Mouse (Mus musculus): ENCODE results near the gene Sun2. TPM values are rescaled to one million over a fixed set of nuclear protein-coding genes. Genes with fewer than 3 reads are reported as not detected.

Gene Sun2
- 10 to 100 TPM; 85.6 to 89.1 TPM for total RNA-seq (2021)

DNA sequence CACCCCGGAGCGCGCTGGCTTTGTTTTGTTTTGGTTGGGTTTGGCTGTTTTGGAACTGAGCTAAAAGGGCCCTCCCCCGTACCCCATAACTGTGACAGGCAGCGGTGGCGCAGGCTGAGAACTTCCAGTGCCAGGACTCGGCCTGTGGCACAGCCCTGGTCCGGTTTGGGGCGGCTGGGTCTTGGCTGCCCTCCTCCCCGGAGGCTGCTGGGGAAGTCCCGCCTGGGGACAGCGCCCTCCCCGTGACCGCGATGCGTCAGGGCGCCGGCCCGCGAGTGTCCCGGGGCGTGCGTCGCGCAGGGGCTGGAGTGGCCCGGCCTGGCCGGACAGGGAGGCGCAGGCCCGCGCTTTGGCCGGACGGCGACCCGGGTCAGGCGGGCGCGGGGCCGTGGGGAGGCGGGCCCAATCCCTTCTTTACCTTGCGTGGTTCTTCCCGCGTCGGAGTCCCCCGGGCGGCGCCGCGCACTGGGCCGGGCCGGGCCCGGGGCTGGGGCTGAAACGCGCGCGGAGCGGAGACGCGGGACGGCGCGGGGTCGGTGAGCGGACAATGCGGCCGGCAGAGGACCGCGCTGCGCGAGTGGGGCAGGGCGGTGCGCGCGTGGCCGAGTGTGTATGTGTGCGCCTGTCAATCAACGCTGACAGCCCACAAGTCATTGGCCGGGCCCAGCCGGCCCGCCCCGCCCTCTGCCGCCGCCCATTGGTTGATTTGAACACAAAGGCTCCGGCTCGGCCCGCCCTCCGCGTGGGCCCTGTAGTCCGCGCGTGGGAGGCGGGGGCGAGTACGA, at the start of gene Sun2:
TSS of gene Sun2 (minus strand) at position 616 of the 785 bp plus-strand sequence.
- peak; percentile 90 to 92 for DNase-seq
- intact Hi-C loops (cut with DNase I), result no loop called here

DNA sequence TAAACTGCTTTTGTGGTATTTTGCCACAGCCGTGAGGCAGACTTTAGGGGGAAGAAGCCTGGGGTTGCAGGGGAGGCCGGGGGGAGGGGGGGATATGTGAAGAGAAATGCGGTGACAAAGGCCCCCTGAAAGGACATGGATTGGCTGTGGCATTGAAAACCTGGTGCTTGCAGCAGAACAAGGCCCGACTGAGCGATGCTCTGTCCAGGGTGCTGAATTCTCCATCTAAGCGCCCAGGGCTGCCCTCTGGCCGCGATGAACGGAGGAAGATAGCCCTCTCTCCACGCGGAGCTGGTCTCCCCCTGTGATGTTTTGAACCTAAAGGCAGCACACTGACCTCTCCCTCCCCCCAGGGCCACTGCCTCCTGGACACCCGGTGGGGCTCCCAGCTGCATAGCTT, 49.2 kb upstream of the Sun2 start:
- intact Hi-C loops (cut with DNase I), result no loop called here
- DNase-seq, result peak; percentile 52 to 60

DNA sequence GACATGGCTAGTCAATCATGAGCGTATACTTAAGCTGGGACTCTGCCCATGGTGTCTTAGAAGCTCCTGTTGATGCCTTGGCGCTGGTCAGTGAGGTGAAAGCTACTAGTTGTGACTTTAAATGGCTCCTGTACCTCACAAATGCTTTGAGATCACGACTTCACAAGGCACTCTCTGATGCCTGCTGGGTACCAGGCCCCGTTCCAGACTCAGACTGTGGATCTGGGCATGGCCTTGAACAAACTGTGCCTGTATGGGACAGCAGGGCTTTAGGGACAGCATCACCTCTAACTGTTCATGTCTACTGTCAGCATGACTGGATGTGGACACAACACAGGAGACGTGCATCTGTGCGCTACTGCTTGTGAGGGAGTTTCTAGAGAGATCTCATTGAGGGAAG, 48.6 kb upstream of the Sun2 start:
- intact Hi-C loops (cut with DNase I), result no loop called here
- no peak for DNase-seq

DNA sequence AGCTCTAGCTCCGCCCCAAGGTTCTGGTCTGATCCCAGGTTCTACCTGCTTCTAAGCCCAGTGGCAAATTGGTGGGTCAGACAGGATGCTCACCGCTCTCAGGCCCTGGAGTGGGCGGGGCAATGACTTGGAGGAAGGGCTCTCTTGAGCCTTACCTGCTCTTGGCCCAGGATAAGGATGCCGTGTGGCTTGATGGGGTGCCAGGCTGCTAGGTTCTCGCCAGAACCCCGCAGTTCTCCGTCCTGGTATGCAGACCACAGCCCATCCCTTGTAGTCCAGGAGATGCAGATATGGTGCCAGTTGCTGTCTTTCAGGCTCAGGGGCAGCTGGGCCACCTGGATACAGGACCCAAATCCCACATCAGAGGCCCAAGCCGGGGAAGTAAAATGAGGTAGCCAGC, 47.8 kb upstream of the Sun2 start:
- no peak for DNase-seq
- intact Hi-C loops (cut with DNase I), result no loop called here

DNA sequence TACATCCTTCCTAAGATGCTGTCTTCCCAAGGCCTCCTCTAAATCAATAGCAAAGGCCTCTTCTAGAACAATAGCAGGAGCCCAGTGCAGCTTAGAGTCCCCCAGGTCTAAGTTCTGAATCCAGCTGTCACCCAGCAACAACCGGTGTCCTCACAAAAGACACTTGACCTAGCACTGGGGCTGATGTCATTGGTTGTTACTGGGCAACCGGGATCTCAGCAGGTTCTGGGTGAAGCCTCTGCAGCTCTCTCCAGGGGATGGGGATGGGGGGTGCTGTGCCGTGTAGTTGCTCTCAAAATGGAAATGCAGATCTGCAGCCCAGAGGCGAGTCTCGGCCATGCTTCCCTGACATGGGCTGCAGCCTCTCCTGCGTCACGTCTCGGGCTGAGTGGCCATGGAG, 45.5 kb upstream of the Sun2 start:
- DNase-seq, result no peak
- intact Hi-C loops (cut with DNase I), result no loop called here

DNA sequence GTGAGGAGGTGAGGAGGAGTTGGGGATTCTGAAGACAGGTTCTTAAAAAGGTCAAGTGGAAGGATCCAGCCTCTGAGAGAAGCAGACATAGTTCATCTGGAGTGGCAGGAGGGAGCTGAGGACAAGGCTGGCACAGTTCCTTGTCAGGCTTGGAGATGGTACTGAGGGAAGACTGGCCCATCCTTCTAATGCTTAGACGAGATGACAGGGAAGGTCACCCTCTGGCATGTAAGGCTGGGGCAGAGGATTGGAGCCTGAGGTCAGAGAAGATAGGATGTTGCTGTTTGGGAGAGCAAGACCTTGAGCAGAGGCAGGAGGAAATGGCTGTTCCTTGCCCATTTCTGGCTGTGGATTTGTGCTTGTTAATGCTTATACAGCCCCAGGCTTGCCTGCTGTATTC, 42.7 kb upstream of the Sun2 start:
- no peak for DNase-seq

DNA sequence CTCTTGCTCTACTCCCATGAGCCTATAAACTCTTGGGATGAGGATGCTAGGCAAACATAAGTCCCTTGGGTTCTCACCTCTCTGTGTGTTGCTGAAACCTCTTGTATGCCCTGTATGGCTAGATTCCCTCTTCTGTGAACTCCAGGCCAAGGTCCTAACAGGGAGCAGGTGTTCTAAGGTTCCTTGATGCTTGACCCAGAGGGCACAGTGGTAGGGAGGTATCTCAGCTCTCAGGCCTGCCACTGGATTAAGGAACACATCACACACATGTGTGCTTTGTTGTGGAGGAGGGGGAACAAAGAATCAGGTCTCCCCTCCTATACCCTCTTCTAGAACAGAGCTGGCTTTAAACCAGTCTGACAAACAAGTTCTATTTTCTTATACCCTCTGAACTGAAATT, 35.4 kb upstream of the Sun2 start, which contains the start of gene Dnal4:
TSS of gene Dnal4 (minus strand) at position 101 of the 400 bp plus-strand sequence.
- DNase-seq, result no peak
- intact Hi-C loops (cut with DNase I), result no loop called here

More for the DNA sequence above, 42.7 kb upstream of the Sun2 start:
- intact Hi-C loops (cut with DNase I), result no loop called here

DNA sequence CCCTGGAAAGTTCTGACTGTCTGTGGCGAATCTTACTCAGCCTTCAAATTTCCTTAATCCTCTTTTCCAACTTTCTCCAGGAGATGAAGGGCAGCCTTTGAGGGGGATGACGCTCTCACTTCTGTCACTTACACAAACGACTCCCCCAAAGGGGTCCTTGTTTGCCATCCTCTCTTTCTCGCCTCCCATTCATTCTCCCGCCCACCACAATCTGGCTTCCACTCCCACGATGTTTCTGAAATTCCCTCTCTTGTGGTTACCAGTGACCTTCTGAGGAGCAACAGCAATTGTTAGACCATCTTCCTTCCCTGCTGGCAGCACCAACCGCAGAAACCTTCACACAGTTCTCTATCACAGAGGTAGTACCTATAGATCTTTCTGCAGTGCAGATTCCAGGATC, 33.3 kb upstream of the Sun2 start:
- DNase-seq, result no peak
- intact Hi-C loops (cut with DNase I), result no loop called here

DNA sequence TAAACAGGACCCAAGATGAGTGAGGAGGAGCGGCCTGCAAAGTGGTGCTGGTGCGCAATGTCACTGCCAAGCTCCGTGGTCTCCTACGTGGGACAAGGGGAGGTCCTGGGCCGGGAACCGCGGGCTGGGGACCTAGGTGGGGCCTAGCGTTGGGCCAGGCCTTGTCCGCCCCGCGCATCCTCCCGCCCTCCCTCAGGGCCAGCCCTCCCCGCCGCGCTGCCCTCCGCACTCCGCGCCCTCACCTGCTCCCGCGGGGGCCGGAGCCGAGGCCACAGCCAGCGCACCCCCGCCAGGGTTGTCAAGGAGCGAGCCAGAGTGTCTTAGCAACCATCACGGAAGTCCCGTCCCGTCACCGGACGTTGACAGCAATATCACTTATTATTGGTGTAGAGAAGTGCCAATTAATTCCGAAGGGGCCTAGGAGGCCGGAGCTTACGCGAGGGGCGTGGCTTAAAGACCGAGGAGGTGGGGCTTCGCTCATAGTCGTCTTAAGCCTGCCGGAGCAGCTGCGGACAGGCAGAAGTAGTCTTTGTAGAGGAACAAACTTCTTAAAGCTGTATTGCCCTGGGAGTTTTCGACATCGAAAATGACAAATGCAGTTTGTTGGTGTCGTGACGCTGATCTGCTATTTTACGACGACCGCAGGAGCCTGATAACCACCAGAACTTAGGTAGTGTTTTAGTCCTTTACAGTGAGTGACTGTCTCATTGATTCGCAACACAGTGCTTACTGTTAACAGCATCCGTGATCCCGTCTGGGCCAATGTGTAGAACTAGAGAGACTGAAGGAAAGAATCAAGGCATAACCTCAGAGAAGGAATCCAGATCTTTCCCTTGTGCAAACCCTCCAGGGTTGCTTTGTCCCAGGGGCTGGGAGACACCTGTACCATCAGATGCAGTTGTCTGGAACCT, 32.0 kb upstream of the Sun2 start:
- peak; percentile 93 to 96 for DNase-seq
- intact Hi-C loops (cut with DNase I), result no loop called here

DNA sequence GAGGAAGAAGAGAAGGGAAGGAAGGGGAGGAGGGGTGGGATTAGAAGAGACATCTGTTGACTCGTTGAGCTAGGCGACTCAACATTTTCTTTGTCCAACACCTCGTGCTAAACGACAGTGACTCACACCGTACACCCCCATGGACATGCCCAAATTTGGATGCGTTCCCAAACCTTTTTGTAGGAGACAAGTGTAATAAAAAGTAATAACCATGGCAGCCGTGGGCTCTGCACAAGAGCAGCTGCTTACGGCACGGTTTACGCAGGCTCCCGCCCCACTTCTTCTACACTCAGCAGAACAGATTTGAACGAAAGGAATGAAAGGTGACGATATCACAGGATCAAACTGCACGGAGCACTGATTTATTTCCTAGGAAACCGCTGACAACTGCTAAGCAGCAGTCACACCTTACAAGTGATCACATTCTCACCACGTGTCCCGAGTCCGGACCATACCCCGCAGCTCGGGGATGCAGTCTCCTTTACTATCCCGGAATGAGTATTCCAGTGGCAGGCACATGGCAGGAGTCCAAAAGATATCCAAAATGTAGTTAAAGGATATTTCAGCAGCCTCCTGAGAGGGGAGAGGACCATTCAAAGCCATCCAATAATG, 28.4 kb upstream of the Sun2 start:
- DNase-seq, result no peak
- intact Hi-C loops (cut with DNase I), result no loop called here

DNA sequence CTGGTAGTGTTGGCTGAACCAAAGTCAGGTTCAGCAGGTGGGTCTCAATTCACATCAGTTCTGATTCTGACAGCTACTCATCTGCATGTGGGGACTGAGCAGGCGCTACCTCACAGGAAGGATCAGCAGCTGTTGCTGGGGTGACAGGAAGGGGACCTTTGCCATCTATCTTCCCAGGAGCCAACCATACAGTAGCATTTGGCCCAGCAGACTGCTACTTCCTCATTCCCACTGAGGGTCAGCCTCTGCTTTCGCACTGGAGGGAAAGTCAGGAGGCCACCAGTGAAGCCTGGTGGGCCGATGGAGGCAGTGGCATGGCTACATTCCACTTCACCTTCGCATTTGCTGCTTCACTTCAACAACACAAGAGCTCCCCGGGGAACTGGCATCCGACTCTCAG, 26.0 kb upstream of the Sun2 start:
- intact Hi-C loops (cut with DNase I), result no loop called here
- no peak for DNase-seq

DNA sequence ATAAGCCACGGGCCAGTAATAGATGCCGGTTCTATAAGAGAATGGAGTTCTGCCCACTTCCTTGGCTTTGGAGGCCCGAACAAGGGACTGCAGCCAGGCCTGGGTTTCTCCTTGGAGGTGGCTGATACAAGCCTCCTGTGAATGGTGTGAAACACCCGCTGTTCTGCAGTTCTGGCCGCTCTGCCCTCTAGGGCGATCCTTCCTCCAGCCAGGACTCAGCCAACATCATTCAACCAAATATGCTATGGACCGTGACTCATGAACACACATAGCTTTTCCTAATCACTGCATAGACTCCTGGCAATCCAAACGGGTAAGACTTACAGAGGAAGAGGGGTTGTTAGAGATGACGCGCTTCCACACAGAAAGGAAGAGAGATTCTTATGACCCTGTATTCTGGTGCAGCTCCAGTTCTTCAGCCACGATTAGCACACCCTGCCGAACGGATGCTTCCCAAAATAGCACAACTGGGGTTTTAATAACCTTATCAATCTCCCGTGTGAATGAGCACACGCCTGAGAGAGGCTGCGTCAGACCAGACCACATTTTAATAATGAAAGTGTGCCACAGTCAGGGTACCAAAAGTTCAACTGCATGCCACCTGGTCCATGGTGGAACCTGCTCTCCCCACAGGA, 25.1 kb upstream of the Sun2 start:
- no peak for DNase-seq
- intact Hi-C loops (cut with DNase I), result no loop called here

DNA sequence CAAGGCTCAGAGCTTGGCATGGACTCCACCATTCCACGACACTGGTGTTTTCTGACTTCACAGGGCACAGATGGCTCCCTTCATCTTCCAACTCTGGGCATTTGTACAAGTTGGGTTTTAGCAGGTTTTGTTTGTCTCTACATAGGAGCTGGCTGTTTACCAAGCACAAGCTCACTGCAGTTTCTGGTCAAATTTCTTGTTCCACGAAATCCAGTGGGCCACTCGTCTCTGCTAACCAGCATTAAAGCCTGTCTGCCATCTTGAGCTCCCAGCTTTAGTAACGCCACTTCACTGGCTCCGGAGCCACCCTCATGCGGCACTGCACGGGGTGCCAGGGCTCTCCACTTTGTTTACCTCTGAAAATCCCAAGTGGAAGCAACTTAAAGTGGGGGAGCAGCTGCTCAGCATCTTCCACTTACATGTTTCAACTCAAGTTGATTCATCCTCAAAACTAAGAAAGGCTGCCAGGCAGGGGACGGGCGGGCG, 24.3 kb upstream of the Sun2 start:
- DNase-seq, result no peak
- intact Hi-C loops (cut with DNase I), result no loop called here

DNA sequence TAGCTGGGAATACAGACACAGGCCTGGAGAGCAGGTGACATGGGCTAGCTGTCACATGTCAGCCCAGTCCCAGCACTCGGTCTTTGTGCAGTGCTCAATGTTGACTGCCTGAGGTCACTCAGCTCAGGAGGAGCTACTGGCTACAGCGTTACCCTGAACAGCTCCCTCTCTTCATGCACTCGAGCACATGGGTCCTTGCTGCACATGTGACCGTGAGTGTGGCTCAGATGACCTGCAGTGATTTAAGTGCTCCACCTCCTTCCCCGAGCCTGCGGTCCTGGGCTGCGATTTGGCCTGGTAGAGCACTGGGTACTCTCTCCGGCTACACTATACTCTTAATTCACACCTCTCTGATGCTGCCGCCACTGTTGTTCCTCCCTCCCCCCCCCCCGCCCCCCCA, 23.8 kb upstream of the Sun2 start:
- no peak for DNase-seq
- intact Hi-C loops (cut with DNase I), result no loop called here

DNA sequence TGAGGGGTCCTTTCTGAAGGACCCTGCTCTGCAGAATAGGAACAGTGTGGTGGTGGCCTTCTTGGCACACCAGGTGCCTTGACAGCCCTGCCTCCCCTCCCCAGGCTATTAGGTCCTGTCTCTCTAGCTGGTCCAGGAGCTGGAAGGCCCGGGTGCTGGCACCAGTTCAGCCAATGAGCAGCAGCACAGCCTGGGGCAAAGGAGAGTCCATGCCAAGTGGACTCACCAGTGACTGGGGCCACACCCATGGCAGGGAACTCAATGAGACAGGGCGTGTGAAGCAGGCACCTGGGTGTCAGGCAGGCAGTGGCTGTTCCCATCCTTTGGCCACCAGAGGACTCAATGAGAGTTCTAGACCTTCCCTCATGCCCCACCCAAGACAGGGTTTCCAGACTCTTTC, 23.0 kb upstream of the Sun2 start:
- intact Hi-C loops (cut with DNase I), result no loop called here
- DNase-seq, result no peak

DNA sequence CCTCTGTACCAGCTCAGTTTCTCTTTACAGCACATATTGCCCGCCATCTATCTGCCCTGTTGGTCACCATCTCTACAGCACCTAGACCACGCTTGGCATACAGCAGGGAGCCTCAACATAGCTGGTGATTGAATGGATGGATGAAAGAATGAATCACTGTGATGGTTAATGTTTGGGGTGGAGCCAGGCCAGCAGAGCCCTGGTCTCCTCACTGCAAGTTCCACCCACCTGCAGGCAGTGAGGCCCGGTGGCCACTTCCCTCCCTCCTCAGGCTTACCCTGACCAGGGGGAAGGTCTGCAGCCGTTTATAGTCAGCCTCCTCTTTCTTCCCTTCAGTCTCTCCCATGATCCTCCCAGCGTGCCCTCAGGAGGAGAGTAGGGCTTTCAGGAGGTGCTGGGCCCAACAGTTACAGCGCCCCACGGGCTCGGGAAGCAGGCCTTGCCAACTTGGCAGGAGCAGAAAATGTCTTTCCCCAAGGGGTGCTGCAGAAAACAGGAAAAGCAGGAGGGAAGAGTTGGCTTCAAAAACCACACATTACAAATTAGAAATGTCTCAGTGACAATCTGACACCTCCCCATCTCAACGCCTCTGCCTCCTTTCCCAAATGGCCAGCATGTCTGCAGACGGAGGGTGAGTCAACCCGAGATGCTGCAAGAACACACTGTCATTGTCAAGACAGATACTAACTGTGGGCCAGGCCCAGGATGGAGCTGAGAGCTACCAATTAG, 22.4 kb upstream of the Sun2 start:
- intact Hi-C loops (cut with DNase I), result no loop called here

DNA sequence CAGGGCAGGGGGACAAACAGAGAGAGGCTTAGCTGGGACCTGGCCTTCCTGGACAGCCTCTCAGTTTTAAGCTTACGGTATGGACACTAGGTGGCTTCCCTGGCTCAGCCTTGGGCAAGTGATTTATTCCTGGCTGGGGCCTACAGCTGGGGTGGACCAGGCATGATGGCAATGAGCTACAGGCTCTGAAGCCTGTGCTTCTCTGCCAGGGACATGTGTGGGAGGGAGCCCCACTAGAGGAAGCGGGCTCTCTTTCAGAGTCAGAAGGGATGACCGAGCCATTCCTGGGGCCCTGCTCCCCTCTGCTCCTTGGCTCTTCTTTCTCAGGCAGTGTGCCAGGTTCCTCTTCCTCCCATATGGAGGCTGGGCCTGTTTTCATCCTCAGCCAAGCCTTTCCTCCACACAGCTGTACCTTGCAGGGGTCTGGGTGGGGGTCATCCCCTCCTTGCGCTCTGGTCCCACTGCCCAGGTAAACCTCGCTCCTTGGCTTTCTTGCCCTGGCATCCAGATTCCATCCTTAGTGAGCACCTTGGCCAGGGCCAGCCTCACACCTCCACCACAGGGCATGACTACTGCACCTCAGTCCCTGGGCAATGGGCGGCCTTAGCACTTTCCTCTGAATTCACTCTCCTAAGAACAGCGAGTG, 21.4 kb upstream of the Sun2 start:
- no peak for DNase-seq
- intact Hi-C loops (cut with DNase I), result no loop called here

More for the DNA sequence above, 22.4 kb upstream of the Sun2 start:
- DNase-seq, result no peak

DNA sequence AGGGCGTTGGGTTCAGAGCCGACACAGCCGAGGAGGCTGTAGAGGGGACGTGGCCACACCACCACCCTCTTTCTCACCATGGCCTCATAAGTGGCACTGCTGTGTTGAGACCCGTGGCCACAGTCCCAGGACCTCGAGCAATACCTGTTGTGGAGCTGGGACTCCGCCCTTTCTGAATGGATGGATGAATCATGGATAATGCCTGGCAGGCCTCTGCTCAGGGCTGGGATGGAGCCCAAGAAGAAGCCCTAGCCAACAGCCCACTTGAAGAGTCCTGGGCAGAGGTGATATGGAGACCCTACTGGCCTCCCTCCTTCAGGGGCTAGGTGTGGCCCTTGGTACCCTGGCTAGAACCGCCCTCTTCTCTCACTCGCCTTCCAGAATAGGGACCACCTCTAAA, 20.7 kb upstream of the Sun2 start:
- intact Hi-C loops (cut with DNase I), result no loop called here
- DNase-seq, result no peak

DNA sequence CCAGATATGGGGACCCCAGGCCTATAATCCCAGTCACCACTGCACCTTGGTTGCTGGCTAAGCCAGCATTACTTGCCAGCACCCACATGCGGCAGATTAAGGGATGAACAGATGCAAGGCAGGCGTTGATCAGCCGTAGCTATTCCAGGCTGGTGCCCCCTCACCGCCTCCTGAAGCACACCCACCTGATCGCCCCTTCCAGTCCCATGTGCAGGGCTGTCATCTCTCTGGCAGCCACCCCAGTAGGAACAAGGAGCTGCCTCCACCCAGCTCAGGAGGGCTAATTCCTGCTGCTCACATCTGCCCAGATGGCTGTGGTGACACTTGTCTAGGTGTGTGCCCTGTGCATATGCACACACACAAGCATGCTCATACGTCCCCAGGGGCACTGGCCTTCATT, 18.6 kb upstream of the Sun2 start:
- DNase-seq, result no peak
- intact Hi-C loops (cut with DNase I), result no loop called here

DNA sequence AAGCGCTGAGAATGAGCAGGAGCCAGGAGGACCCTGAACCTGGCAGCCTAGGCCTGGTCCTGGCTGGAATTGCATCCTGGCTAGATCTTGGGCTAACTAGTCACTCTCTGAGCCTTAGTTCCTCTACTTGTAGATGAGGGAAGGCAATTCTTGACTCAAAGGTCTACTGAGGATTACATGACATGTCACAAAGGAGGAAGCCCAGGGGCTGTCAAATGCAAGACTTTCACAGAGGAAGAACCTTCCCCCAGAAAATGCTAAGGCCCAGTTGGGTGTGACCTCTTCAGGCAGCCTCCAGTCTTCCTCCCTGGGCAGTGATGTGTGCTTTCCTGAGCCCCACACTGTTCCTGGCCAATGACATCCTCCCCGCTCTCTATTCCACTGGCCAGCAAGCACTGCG, 14.8 kb upstream of the Sun2 start:
- intact Hi-C loops (cut with DNase I), result no loop called here
- no peak for DNase-seq
